19 mouse cellular contexts compared by ENCODE assay signal in genomic region chr4:106146919-106147460, GRCm38 (mm10).
DNase-seq lines count a peak whose midpoint lies in the region; ATAC-seq lines count a peak whose summit lies in the region.
"Had no signal": no experiment of that assay in that cellular context is flagged by ENCODE, and none has a peak within 500 bp of the region (broad histone marks: within the 10 kb centered on the region; RNA-seq: fewer than 3 reads in every experiment).

No protein-coding gene starts in this region.

- 51% methylated on average over 3 of the region's 3 CpGs for WGBS in forebrain, embryonic 14.5 days
- 67% methylated on average over 3 of the region's 3 CpGs for WGBS in forebrain, embryonic 11.5 days
- WGBS in midbrain, embryonic 11.5 days, result 79% methylated on average over 3 of the region's 3 CpGs
- WGBS in midbrain, embryonic 13.5 days, result 65% methylated on average over 3 of the region's 3 CpGs

- ATAC-seq in forebrain, embryonic 14.5 days, result peak; percentile 69
- no peak for ATAC-seq in forebrain, embryonic 11.5 days (replicated peaks; ENCODE audit: low FRiP score)
- no peak for ATAC-seq in midbrain, embryonic 11.5 days (ENCODE audit: low FRiP score)
- ATAC-seq in midbrain, embryonic 13.5 days, result no peak
- 0 out of 2 replicates have a peak, but pooled peaks have one; percentile 22 for ATAC-seq in megakaryocyte-erythroid progenitor cell, adult 5-6 weeks (replicated peaks; ENCODE audit: low FRiP score, low TSS enrichment, poor library complexity, severe bottlenecking)
- ATAC-seq: inflammation-experienced regulatory T-cells, adult 6 months had no signal

- no peaks in the 10 kb centered on the region for H3K9me3 ChIP-seq in forebrain, embryonic 14.5 days (replicated peaks; ENCODE audit: control insufficient read depth, low read length)
- no peaks in the 10 kb centered on the region for H3K9me3 ChIP-seq in forebrain, embryonic 11.5 days (ENCODE audit: control insufficient read depth, low read length)
- no peaks in the 10 kb centered on the region for H3K9me3 ChIP-seq in midbrain, embryonic 11.5 days (ENCODE audit: control insufficient read depth, low read length)
- H3K9me3 ChIP-seq in midbrain, embryonic 13.5 days, result no peaks in the 10 kb centered on the region
- H3K9me3 ChIP-seq: embryonic facial prominence, embryonic 12.5 days; heart, embryonic 13.5 days; neural tube, embryonic 12.5 days had no signal

- H3K27ac ChIP-seq in forebrain, embryonic 14.5 days (ENCODE audit: low read depth, low read length), result no peak overlapping the region
- H3K27ac ChIP-seq in forebrain, embryonic 11.5 days (ENCODE audit: low read depth, low read length), result no peak overlapping the region
- H3K27ac ChIP-seq in midbrain, embryonic 11.5 days (ENCODE audit: low read depth, low read length), result no peak overlapping the region
- no peak overlapping the region for H3K27ac ChIP-seq in midbrain, embryonic 13.5 days
- H3K27ac ChIP-seq: heart, embryonic 13.5 days; neural tube, embryonic 12.5 days had no signal

- H3K4me2 ChIP-seq in forebrain, embryonic 14.5 days (ENCODE audit: low read length), result no peak overlapping the region
- no peak overlapping the region for H3K4me2 ChIP-seq in forebrain, embryonic 11.5 days (ENCODE audit: low read depth, low read length, severe bottlenecking)
- H3K4me2 ChIP-seq in midbrain, embryonic 11.5 days, result no peak overlapping the region
- H3K4me2 ChIP-seq in midbrain, embryonic 13.5 days (replicated peaks), result no peak overlapping the region
- H3K4me2 ChIP-seq: embryonic facial prominence, embryonic 12.5 days; heart, embryonic 13.5 days; liver, embryonic 11.5 days; neural tube, embryonic 12.5 days had no signal

- peak; percentile 56 for DNase-seq in forebrain, embryonic 14.5 days (ENCODE audit: low spot score)
- DNase-seq in forebrain, embryonic 11.5 days (ENCODE audit: low spot score), result no peak
- DNase-seq in midbrain, embryonic 11.5 days (ENCODE audit: low spot score, missing footprints), result peak; percentile 33
- peak; percentile 29 for DNase-seq in cerebellum, adult 9-10 months
- DNase-seq in frontal cortex, postnatal 10 days (ENCODE audit: low spot score in 2 of 2), result no peak
- DNase-seq: adrenal gland, adult 8-10 months; gastrocnemius, postnatal 10 days; heart, adult 11 months; kidney, postnatal 10 days; lung, adult 18-20 months; lung, postnatal 14 days; thymus, postnatal 25 days had no signal

- no peak overlapping the region for H3K4me3 ChIP-seq in forebrain, embryonic 14.5 days (ENCODE audit: low read depth, low read length)
- H3K4me3 ChIP-seq in forebrain, embryonic 11.5 days (ENCODE audit: low read depth, low read length), result no peak overlapping the region
- no peak overlapping the region for H3K4me3 ChIP-seq in midbrain, embryonic 11.5 days (ENCODE audit: low read depth, low read length)
- H3K4me3 ChIP-seq in midbrain, embryonic 13.5 days (replicated peaks), result no peak overlapping the region
- H3K4me3 ChIP-seq: embryonic facial prominence, embryonic 12.5 days; heart, embryonic 13.5 days; neural tube, embryonic 12.5 days had no signal

- H3K36me3 ChIP-seq in forebrain, embryonic 14.5 days (ENCODE audit: control insufficient read depth, insufficient read depth, low read length), result no peaks in the 10 kb centered on the region
- H3K36me3 ChIP-seq in forebrain, embryonic 11.5 days (ENCODE audit: control insufficient read depth, insufficient read depth, low read length), result no peaks in the 10 kb centered on the region
- no peaks in the 10 kb centered on the region for H3K36me3 ChIP-seq in midbrain, embryonic 11.5 days (ENCODE audit: control insufficient read depth, insufficient read depth, low read length)
- no peaks in the 10 kb centered on the region for H3K36me3 ChIP-seq in midbrain, embryonic 13.5 days
- H3K36me3 ChIP-seq: embryonic facial prominence, embryonic 12.5 days; heart, embryonic 13.5 days; neural tube, embryonic 12.5 days had no signal

- no peak overlapping the region for H3K9ac ChIP-seq in forebrain, embryonic 14.5 days (ENCODE audit: low read length)
- no peak overlapping the region for H3K9ac ChIP-seq in forebrain, embryonic 11.5 days (ENCODE audit: low read length)
- no peak overlapping the region for H3K9ac ChIP-seq in midbrain, embryonic 11.5 days (ENCODE audit: low read length)
- no peak overlapping the region for H3K9ac ChIP-seq in midbrain, embryonic 13.5 days (replicated peaks)
- H3K9ac ChIP-seq: embryonic facial prominence, embryonic 12.5 days; heart, embryonic 13.5 days; neural tube, embryonic 12.5 days had no signal

- H3K4me1 ChIP-seq in forebrain, embryonic 14.5 days (ENCODE audit: control insufficient read depth, insufficient read depth, low read length), result peaks cover 7% of the 10 kb centered on the region; the same call in 1 of the 2 replicates
- no peaks in the 10 kb centered on the region for H3K4me1 ChIP-seq in forebrain, embryonic 11.5 days (replicated peaks; ENCODE audit: control insufficient read depth, insufficient read depth, low read length)
- no peaks in the 10 kb centered on the region for H3K4me1 ChIP-seq in midbrain, embryonic 11.5 days (ENCODE audit: control insufficient read depth, insufficient read depth, low read length)
- no peaks in the 10 kb centered on the region for H3K4me1 ChIP-seq in midbrain, embryonic 13.5 days (replicated peaks)
- H3K4me1 ChIP-seq: neural tube, embryonic 12.5 days had no signal

- no peaks in the 10 kb centered on the region for H3K27me3 ChIP-seq in forebrain, embryonic 14.5 days (replicated peaks; ENCODE audit: control insufficient read depth, insufficient read depth, low read length)
- H3K27me3 ChIP-seq in forebrain, embryonic 11.5 days (ENCODE audit: control insufficient read depth, insufficient read depth, low read length), result no peaks in the 10 kb centered on the region
- no peaks in the 10 kb centered on the region for H3K27me3 ChIP-seq in midbrain, embryonic 11.5 days (ENCODE audit: control insufficient read depth, insufficient read depth, low read length)
- H3K27me3 ChIP-seq in midbrain, embryonic 13.5 days, result no peaks in the 10 kb centered on the region
- H3K27me3 ChIP-seq: embryonic facial prominence, embryonic 12.5 days; heart, embryonic 13.5 days; neural tube, embryonic 12.5 days had no signal

Comparison
In these comparisons a context has a peak if more than half of its experiments do, and no peak if none do; other contexts are left out.
1. ATAC-seq: peak in forebrain, embryonic 14.5 days (single experiment) and megakaryocyte-erythroid progenitor cell, adult 5-6 weeks (single experiment); none in forebrain, embryonic 11.5 days (single experiment), midbrain, embryonic 11.5 days (single experiment) and midbrain, embryonic 13.5 days (single experiment).
2. DNase-seq: peak in forebrain, embryonic 14.5 days (single experiment), midbrain, embryonic 11.5 days (single experiment) and cerebellum, adult 9-10 months (single experiment); none in forebrain, embryonic 11.5 days (single experiment) and frontal cortex, postnatal 10 days (0 of 2).